Mouse (Mus musculus): ENCODE measurements around the gene Tm4sf5.

DNA sequence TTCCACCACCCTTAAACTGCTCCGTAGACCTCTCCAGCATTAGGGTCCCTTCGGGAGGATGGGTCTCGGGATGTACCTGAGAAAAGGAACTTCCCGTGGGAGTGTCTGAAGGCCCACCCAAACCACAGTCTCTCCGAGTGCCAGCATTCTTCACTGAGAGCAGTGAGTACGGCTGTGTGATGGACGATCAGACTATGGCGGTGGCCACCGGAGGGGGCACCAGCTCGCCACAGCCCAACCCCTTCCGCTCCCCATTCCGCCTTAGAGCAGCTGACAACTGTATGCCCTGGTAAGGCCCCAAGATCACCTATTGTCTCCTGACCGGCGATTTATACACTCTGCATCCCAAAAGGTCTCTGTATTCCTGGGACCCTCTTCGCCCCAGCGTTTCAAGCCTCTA lies 39.8 kb upstream of the Tm4sf5 start:
- TF ChIP-seq CTCF (IDR thresholded peaks at IDR 0.05; ENCODE audit: borderline replicate concordance, insufficient read depth, low read length) (no peak), POLR2A (IDR thresholded peaks at IDR 0.05; ENCODE audit: low read depth, low read length) (no peak)

Measured in embryonic fibroblast, embryonic 13.5 days (primary cell).